Mouse (Mus musculus) lung, embryonic 14.5 days (tissue): ENCODE data around the gene Ankrd36. TPM values are rescaled to one million over a fixed set of nuclear protein-coding genes. Genes with fewer than 3 reads are reported as not detected.
"Not testable (repeated sequence)": the region's sequence is repeated elsewhere in the genome, so short reads cannot be mapped to it uniquely, and the experiment has no call there.

Source experiments
- ATAC-seq: fragments of 200-750 bp; cut with Nextera tagmentation; 2 replicates; pipeline ENCODE4 v1.8.0; 2017; ENCODE audit warnings: mild to moderate bottlenecking, moderate TSS enrichment, moderate library complexity; ENCODE audit not compliant: insufficient read depth
- DNase-seq: peaks from one replicate; pipeline ENCODE4 v3.0.0-alpha.2; 2015
- H3K27ac ChIP-seq: fragments of 300-500 bp; sonication (generic); 2 replicates; pipeline ENCODE4 v1.5.1; 2014; ENCODE audit warnings: low read depth, mild to moderate bottlenecking, moderate library complexity
- H3K27me3 ChIP-seq: fragments of 300-500 bp; sonication (generic); 2 replicates; pipeline ENCODE4 v1.6.1; 2014; ENCODE audit warnings: low read length, control low read depth; ENCODE audit not compliant: insufficient read depth
- H3K36me3 ChIP-seq: fragments of 300-500 bp; sonication (generic); 2 replicates; pipeline ENCODE4 v1.6.1; 2014; ENCODE audit warnings: control low read depth; ENCODE audit not compliant: insufficient read depth
- H3K4me1 ChIP-seq: fragments of 300-500 bp; sonication (generic); 2 replicates; pipeline ENCODE4 v1.6.1; 2014; ENCODE audit warnings: antibody characterized with exemption, control low read depth; ENCODE audit not compliant: insufficient read depth
- H3K4me2 ChIP-seq: fragments of 300-500 bp; sonication (generic); 2 replicates; pipeline ENCODE4 v1.6.1; 2014; ENCODE audit warnings: mild to moderate bottlenecking
- H3K4me3 ChIP-seq: fragments of 300-500 bp; sonication (generic); 2 replicates; pipeline ENCODE4 v1.5.1; 2014; ENCODE audit warnings: low read depth, low read length
- H3K9ac ChIP-seq: fragments of 300-500 bp; sonication (generic); 2 replicates; pipeline ENCODE4 v1.6.1; 2014
- H3K9me3 ChIP-seq: fragments of 300-500 bp; sonication (generic); 2 replicates; pipeline ENCODE4 v1.6.1; 2016; ENCODE audit warnings: low read depth, low read length, control low read depth
- CTCF ChIP-seq: IDR thresholded peaks from 2 replicates; pipeline ENCODE4 v1.5.1; 2016; ENCODE audit warnings: antibody characterized with exemption, low read depth
- WGBS: fragments of 180-500 bp; shearing (Covaris S2); extraction: QIAGEN DNeasy Blood & Tissue Kit; methylation state at CpG from one replicate; pipeline ENCODE4 v1.1.7; 2014; 5-methylcytosine and 5-hydroxymethylcytosine counted together
- polyA plus RNA-seq: library from polyadenylated mRNA; unstranded; fragments of >200 nt; fragmentation: Nextera tagmentation; extraction: Ambion mirVana; gene quantifications from 2 replicates; pipeline ENCODE4 v1.2.1, GENCODE M21; 2014

Gene Ankrd36
- polyA plus RNA-seq, 1 experiment from 2014 or later: not detected

DNA sequence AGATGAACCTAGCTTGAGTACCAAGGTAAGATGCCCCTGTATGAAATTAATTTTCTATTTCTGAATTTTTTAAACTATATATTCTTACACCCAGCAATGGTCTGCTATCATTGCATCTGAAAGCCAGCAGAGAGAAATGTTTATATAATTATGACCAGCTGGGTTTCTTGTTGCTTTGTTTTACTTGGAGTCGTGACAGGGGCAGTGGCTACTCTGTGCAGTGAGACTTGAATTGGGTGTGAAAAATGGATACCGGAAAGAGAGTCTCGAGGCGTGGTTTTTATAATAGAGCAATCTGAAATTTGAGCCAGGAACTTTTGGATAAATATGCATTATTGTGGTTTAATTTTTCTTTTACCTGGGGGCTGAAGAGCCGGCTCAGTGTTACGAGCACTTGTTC lies 27.3 kb downstream of the Ankrd36 start:
- TF ChIP-seq CTCF: no peak
- ATAC-seq (no peak), DNase-seq (peak; percentile 66)
- Histone ChIP-seq H3K4me3 (no peak overlapping the region), H3K27ac (no peak overlapping the region), H3K4me2 (no peak overlapping the region), H3K27me3 (no peaks in the 10 kb centered on the region), H3K4me1 (no peaks in the 10 kb centered on the region), H3K9ac (no peak overlapping the region), H3K9me3 (no peaks in the 10 kb centered on the region), H3K36me3 (no peaks in the 10 kb centered on the region)
- WGBS: 39% methylated on average over 6 of the region's 6 CpGs

DNA sequence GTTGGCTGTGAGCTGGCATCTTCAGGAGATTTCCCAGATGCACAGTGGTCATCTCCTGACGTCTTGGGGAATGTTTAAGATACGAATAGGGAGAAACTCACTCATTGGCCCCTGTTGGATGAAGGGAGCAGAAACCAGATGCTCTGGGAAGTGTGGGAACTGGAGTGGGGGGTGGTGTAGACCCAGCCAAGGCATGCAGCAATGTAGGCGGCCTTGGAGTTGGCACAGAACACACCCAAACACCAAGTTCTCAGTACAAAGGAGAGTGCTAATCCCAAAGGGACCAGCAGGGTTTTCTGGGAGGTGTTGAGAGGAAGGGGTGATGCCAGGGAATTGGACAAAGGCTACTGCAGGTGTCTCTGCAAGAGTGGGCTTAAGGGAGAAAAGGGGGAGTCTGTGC lies 35.9 kb downstream of the Ankrd36 start:
- H3K36me3 ChIP-seq: no peaks in the 10 kb centered on the region
- H3K4me1 ChIP-seq: no peaks in the 10 kb centered on the region
- ATAC-seq: no peak
- no peak overlapping the region for H3K4me2 ChIP-seq
- H3K9ac ChIP-seq: no peak overlapping the region
- no peak for DNase-seq
- H3K4me3 ChIP-seq: no peak overlapping the region
- H3K9me3 ChIP-seq: no peaks in the 10 kb centered on the region
- 74% methylated on average over 3 of the region's 3 CpGs for WGBS
- H3K27ac ChIP-seq: no peak overlapping the region
- no peak for TF ChIP-seq CTCF
- no peaks in the 10 kb centered on the region for H3K27me3 ChIP-seq

DNA sequence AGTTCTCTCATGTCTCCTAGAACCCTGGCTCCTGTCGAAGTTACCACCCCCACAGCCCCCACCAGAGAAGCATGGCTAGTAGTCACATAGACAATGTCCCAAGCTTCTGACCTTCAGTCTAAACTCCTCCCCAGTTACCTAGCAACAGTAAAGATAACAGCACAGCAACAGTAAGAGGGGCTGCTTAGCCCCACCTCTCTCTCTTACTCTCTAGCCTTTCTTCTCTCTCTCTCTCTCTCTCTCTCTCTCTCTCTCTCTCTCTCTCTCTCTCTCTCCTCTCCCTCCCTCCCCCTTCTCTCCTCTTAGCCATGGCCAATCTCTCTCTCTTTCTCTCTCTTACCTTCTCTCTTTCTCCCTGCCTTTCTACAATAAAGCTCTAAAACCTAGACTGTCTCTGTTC lies 42.4 kb downstream of the Ankrd36 start:
- WGBS: 42% methylated on average over 1 of the region's 1 CpGs
- not testable (repeated sequence) for ATAC-seq, H3K4me2 ChIP-seq

DNA sequence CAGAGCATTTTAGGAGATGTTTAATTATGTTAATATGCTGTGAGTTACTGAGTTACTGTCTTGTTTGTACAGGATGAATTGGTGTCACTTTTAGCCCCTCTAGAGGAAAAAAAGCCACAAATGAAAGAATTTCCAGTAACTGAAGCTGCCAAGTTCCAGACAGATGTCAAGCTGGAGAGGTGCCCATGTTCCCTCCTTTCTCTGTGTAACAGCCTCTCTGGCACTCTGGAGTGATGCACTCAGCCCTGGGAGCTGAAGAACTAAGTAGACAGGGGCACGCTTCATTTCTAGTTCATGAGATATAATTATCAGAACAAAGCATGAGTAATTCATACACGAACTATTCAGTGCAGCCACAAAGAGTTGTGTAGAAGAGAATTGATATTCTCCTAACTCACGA lies 45.0 kb downstream of the Ankrd36 start:
- 65% methylated on average over 3 of the region's 3 CpGs for WGBS
- DNase-seq: peak; percentile 21

More for the DNA sequence above, 42.4 kb downstream of the Ankrd36 start:
- not testable (repeated sequence) for H3K27me3 ChIP-seq, H3K4me1 ChIP-seq, H3K27ac ChIP-seq, DNase-seq, H3K9ac ChIP-seq, H3K9me3 ChIP-seq, H3K36me3 ChIP-seq, H3K4me3 ChIP-seq

DNA sequence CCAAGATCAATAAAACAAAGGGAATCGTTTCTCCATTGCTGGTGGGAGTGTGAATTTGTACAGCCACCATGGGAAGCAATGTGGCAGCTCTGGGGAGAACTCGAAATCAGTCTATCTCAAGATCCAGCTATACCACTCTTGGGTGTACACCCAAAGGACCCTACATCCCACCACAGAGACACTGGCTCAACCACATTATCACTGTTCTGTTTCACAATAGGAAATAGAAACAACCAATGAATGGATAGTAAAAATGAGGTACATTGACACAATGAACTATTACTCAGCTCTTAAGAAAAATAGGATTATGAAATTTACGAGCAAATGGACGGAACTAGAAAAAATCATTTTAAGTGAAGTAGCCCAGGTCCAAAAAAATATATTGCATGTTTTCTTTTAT lies 55.6 kb downstream of the Ankrd36 start:
- Histone ChIP-seq H3K27ac (no peak overlapping the region), H3K4me3 (no peak overlapping the region), H3K9ac (no peak overlapping the region), H3K9me3 (no peaks in the 10 kb centered on the region), H3K36me3 (no peaks in the 10 kb centered on the region), H3K4me2 (no peak overlapping the region), H3K27me3 (no peaks in the 10 kb centered on the region), H3K4me1 (no peaks in the 10 kb centered on the region)
- ATAC-seq (no peak), DNase-seq (no peak)
- TF ChIP-seq CTCF: no peak
- WGBS: 76% methylated on average over 4 of the region's 4 CpGs

More for the DNA sequence above, 45.0 kb downstream of the Ankrd36 start:
- no peak overlapping the region for H3K27ac ChIP-seq
- H3K4me2 ChIP-seq: no peak overlapping the region
- H3K4me1 ChIP-seq: no peaks in the 10 kb centered on the region
- TF ChIP-seq CTCF: no peak
- no peak for ATAC-seq
- H3K27me3 ChIP-seq: no peaks in the 10 kb centered on the region
- H3K4me3 ChIP-seq: no peak overlapping the region
- H3K9ac ChIP-seq: no peak overlapping the region
- H3K9me3 ChIP-seq: no peaks in the 10 kb centered on the region
- no peaks in the 10 kb centered on the region for H3K36me3 ChIP-seq

DNA sequence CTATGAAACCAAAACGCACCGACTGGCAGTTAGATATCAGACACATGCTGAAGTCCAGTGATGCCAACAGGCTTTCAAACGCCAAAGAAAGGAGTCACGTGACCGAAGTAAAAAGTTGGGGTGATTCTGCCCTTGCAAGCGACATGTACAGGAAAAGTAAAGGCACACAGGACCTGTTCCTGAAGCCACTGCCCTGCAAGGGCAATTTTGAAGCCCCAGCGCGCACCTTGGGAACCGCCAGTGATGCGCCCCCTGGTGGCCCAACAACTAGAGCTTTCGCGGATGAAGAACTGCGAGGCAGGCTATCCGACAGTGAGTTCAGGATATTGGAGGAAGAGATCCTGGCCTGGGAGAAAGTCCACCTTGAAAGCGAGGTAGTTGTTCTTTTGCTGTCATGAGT lies 59.5 kb downstream of the Ankrd36 start:
- no peak for ATAC-seq

DNA sequence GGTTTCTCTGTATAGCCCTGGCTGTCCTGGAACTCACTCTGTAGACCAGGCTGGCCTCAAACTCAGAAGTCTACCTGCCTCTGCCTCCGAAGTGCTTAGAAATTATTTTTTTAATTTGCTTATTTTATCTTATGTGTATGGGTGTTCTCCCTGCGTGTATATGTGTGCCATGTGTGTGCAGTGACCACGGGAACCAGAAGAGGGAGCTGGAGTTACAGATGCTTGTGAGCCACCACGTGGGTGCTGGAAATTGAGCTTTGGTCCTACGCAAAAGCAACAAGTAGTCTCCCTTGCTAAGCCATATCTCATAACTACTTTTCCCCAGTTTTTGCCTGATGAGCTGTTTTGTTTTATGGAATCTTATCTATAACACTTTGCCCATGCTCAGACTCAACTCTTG lies 73.6 kb downstream of the Ankrd36 start:
- no peaks in the 10 kb centered on the region for H3K36me3 ChIP-seq
- TF ChIP-seq CTCF: 0 out of 2 replicates have a peak, but pooled peaks have one; percentile 11
- no peak overlapping the region for H3K4me3 ChIP-seq
- no peak overlapping the region for H3K9ac ChIP-seq
- ATAC-seq (no peak), DNase-seq (no peak)
- no peaks in the 10 kb centered on the region for H3K27me3 ChIP-seq
- H3K4me1 ChIP-seq: no peaks in the 10 kb centered on the region
- no peaks in the 10 kb centered on the region; the same call in 1 of the 2 replicates for H3K9me3 ChIP-seq
- H3K4me2 ChIP-seq: no peak overlapping the region
- 80% methylated on average over 5 of the region's 5 CpGs for WGBS
- H3K27ac ChIP-seq: no peak overlapping the region

More for the DNA sequence above, 59.5 kb downstream of the Ankrd36 start:
- TF ChIP-seq CTCF: peak; percentile 92
- peak; percentile 90 for DNase-seq
- Histone ChIP-seq H3K9me3 (no peaks in the 10 kb centered on the region), H3K27ac (no peak overlapping the region), H3K9ac (no peak overlapping the region), H3K36me3 (no peaks in the 10 kb centered on the region), H3K27me3 (no peaks in the 10 kb centered on the region), H3K4me3 (no peak overlapping the region), H3K4me2 (no peak overlapping the region), H3K4me1 (no peaks in the 10 kb centered on the region)
- WGBS: 19% methylated on average over 15 of the region's 15 CpGs

DNA sequence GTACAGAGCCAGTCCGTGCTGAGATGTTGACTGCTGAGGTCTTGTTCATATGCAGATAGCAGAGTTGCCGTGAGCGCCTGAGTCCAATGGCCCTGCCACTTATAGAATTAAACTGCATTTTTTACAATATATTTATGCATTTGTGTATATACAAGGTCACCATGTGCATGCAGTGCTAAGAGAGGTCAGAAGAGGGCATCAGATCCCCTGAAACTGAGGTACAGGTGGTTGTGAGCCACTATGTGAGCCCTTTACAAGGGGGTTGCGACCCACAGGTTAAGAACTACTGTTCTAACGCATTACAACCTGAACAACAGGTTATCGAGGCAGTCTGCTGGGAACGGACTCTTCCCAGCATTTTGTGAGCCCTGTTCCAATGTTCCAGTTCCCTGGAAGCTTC lies 80.8 kb downstream of the Ankrd36 start:
- Histone ChIP-seq H3K4me2 (no peak overlapping the region), H3K27me3 (no peaks in the 10 kb centered on the region), H3K9me3 (no peaks in the 10 kb centered on the region), H3K36me3 (no peaks in the 10 kb centered on the region), H3K27ac (no peak overlapping the region), H3K4me1 (no peaks in the 10 kb centered on the region), H3K4me3 (no peak overlapping the region), H3K9ac (no peak overlapping the region)
- TF ChIP-seq CTCF: peak; percentile 35
- ATAC-seq (no peak), DNase-seq (peak; percentile 26)
- 56% methylated on average over 7 of the region's 7 CpGs for WGBS
